Mouse (Mus musculus) small intestine, adult 2 months (tissue): ENCODE measurements around the gene Vmn1r195. TPM values are rescaled to one million over a fixed set of nuclear protein-coding genes. Genes with fewer than 3 reads are reported as not detected.
"Not testable (repeated sequence)": the region's sequence is repeated elsewhere in the genome, so short reads cannot be mapped to it uniquely, and the experiment has no call there.

Experiments used
- H3K27ac ChIP-seq: fragments of 200-500 bp; 2 replicates; pipeline ENCODE4 v1.5.1; 2012; ENCODE audit warnings: low read depth, low read length, control low read depth, inconsistent platforms; ENCODE audit not compliant: insufficient read depth
- H3K27me3 ChIP-seq: fragments of 200-500 bp; 2 replicates; pipeline ENCODE4 v1.6.1; 2012; ENCODE audit warnings: mild to moderate bottlenecking, moderate library complexity, low read length, inconsistent platforms; ENCODE audit not compliant: control insufficient read depth, insufficient read depth
- H3K36me3 ChIP-seq: fragments of 200-500 bp; 2 replicates; pipeline ENCODE4 v1.6.1; 2012; ENCODE audit warnings: mild to moderate bottlenecking, low read length, control low read depth, inconsistent platforms; ENCODE audit not compliant: control insufficient read depth, insufficient read depth
- H3K4me1 ChIP-seq: fragments of 200-500 bp; 2 replicates; pipeline ENCODE4 v1.6.1; 2012; ENCODE audit warnings: low read length, inconsistent platforms, mixed read lengths; ENCODE audit not compliant: control insufficient read depth, insufficient read depth, insufficient read length
- H3K4me3 ChIP-seq: fragments of 200-500 bp; 2 replicates; pipeline ENCODE4 v1.5.1; 2012; ENCODE audit warnings: low read depth, mild to moderate bottlenecking, control low read depth, inconsistent platforms, low read length, moderate library complexity
- CTCF ChIP-seq: fragments of 200-500 bp; IDR thresholded peaks from 2 replicates; pipeline ENCODE4 v1.5.1; 2012; ENCODE audit warnings: low read depth, mild to moderate bottlenecking, control low read depth, inconsistent platforms, low read length, moderate library complexity, mixed read lengths; ENCODE audit not compliant: insufficient replicate concordance, insufficient read length; ENCODE audit errors: extremely low read depth
- POLR2A ChIP-seq: fragments of 200-500 bp; IDR thresholded peaks from 2 replicates; pipeline ENCODE4 v1.6.1; 2012; ENCODE audit warnings: low read depth, mild to moderate bottlenecking, control low read depth, inconsistent platforms, low read length, moderate library complexity
- WGBS: fragments of 180-500 bp; shearing (Covaris S2); methylation state at CpG from one replicate; pipeline ENCODE4 v1.1.7; 2018; 5-methylcytosine and 5-hydroxymethylcytosine counted together
- polyA plus RNA-seq: library from polyadenylated mRNA; depleted of rRNA; stranded (reverse); fragments of >200 nt; gene quantifications from 2 replicates; pipeline ENCODE4 v1.2.3, GENCODE M21; 2012; rRNA removed

Gene Vmn1r195
- not detected in 2 replicates for polyA plus RNA-seq

- not testable (repeated sequence) for H3K36me3 ChIP-seq, H3K4me3 ChIP-seq, H3K4me1 ChIP-seq, H3K27ac ChIP-seq, H3K27me3 ChIP-seq
- 89% methylated on average over 1 of the region's 1 CpGs for WGBS
Measured at GRCm38 (mm10) chr13:22270222-22270621, at the start of gene Vmn1r195. Gene Vmn1r195, plus strand, starts transcription at chr13:22270522.

- not testable (repeated sequence) for H3K36me3 ChIP-seq, H3K4me3 ChIP-seq, H3K27ac ChIP-seq, H3K27me3 ChIP-seq, H3K4me1 ChIP-seq
- WGBS, result 87% methylated on average over 1 of the region's 1 CpGs
Measured at GRCm38 (mm10) chr13:22223060-22223459, 47.3 kb upstream of the Vmn1r195 start, which contains the start of gene Vmn1r193. Gene Vmn1r193, minus strand, starts transcription at chr13:22223160.

- WGBS, result 52% methylated on average over 1 of the region's 1 CpGs
- no peak within 1 kb of the TSS for H3K27ac ChIP-seq
- H3K27me3 ChIP-seq, result no peaks in the 10 kb centered on the region
- 0 out of 2 replicates have a peak, but pooled peaks cover 2% of the 10 kb centered on the region for H3K4me1 ChIP-seq
- no peaks in the 10 kb centered on the region for H3K36me3 ChIP-seq
- no peak within 1 kb of the TSS for H3K4me3 ChIP-seq
- TF ChIP-seq POLR2A (no peak), CTCF (no peak)
Measured at GRCm38 (mm10) chr13:22243915-22244314, 26.4 kb upstream of the Vmn1r195 start, which contains the start of gene Vmn1r194. Gene Vmn1r194, plus strand, starts transcription at chr13:22244215.

GRCm38 (mm10) chr13:22271721-22272120, 1.4 kb downstream of the Vmn1r195 start:
- TF ChIP-seq POLR2A (no peak), CTCF (no peak)
- 37% methylated on average over 2 of the region's 2 CpGs for whole genome bisulfite sequencing

GRCm38 (mm10) chr13:22284578-22284977, 14.3 kb downstream of the Vmn1r195 start:
- H3K27me3 ChIP-seq, result no peaks in the 10 kb centered on the region
- WGBS, result 75% methylated on average over 2 of the region's 2 CpGs
- no peaks in the 10 kb centered on the region for H3K36me3 ChIP-seq
- no peak overlapping the region for H3K4me3 ChIP-seq
- TF ChIP-seq POLR2A (no peak), CTCF (no peak)
- no peak overlapping the region for H3K27ac ChIP-seq
- H3K4me1 ChIP-seq, result no peaks in the 10 kb centered on the region

More at GRCm38 (mm10) chr13:22271721-22272120, 1.4 kb downstream of the Vmn1r195 start:
- no peaks in the 10 kb centered on the region for H3K36me3 ChIP-seq
- no peaks in the 10 kb centered on the region for H3K27me3 ChIP-seq
- H3K27ac ChIP-seq, result no peak overlapping the region
- H3K4me3 ChIP-seq, result no peak overlapping the region
- H3K4me1 ChIP-seq, result no peaks in the 10 kb centered on the region

GRCm38 (mm10) chr13:22289620-22290019, 19.3 kb downstream of the Vmn1r195 start, which contains the start of gene Vmn1r196:
Gene Vmn1r196, plus strand, starts transcription at chr13:22289920.
- H3K27ac ChIP-seq, result no peak within 1 kb of the TSS
- WGBS, result 72% methylated on average over 2 of the region's 2 CpGs
- H3K36me3 ChIP-seq, result no peaks in the 10 kb centered on the region
- no peak within 1 kb of the TSS for H3K4me3 ChIP-seq
- H3K27me3 ChIP-seq, result no peaks in the 10 kb centered on the region
- no peaks in the 10 kb centered on the region for H3K4me1 ChIP-seq
- TF ChIP-seq POLR2A (no peak), CTCF (no peak)

- H3K27me3 ChIP-seq, H3K4me1 ChIP-seq, H3K4me3 ChIP-seq, H3K27ac ChIP-seq, H3K36me3 ChIP-seq: not testable (repeated sequence)
- whole genome bisulfite sequencing, result 76% methylated on average over 5 of the region's 5 CpGs
Measured at GRCm38 (mm10) chr13:22308075-22308474, 37.8 kb downstream of the Vmn1r195 start.

- Histone ChIP-seq H3K36me3 (no peaks in the 10 kb centered on the region), H3K4me1 (peaks cover 15% of the 10 kb centered on the region; the same call in 1 of the 2 replicates), H3K27me3 (no peaks in the 10 kb centered on the region), H3K4me3 (no peak overlapping the region), H3K27ac (peak overlapping the region; percentile 75; the same call in 1 of the 2 replicates)
- 17% methylated on average over 2 of the region's 2 CpGs for WGBS
- TF ChIP-seq POLR2A (no peak), CTCF (no peak)
Measured at GRCm38 (mm10) chr13:22315361-22315760, 45.0 kb downstream of the Vmn1r195 start.
